Mouse (Mus musculus): Measurements from ENCODE around the gene Susd1.
A peak's percentile ranks its signal among the peaks of the same experiment; 100 is the strongest.

Gene Susd1

GRCm38 (mm10) chr4:59437990-59438854, at the start of gene Susd1:
Gene Susd1 (minus strand): TSS chr4:59438633.
- peak; percentile 76 for DNase-seq (ENCODE audit: low read depth)

- no peak for DNase-seq (ENCODE audit: low read depth)
Observed at GRCm38 (mm10) chr4:59471306-59471705, 32.9 kb upstream of the Susd1 start.

- DNase-seq (ENCODE audit: low read depth), result no peak
Observed at GRCm38 (mm10) chr4:59465449-59465848, 27.0 kb upstream of the Susd1 start.

- no peak for DNase-seq (ENCODE audit: low read depth)
Observed at GRCm38 (mm10) chr4:59464661-59465060, 26.2 kb upstream of the Susd1 start.

GRCm38 (mm10) chr4:59462494-59462893, 24.1 kb upstream of the Susd1 start:
- DNase-seq (ENCODE audit: low read depth), result no peak

- no peak for DNase-seq (ENCODE audit: low read depth)
Observed at GRCm38 (mm10) chr4:59461116-59461727, 22.8 kb upstream of the Susd1 start.

GRCm38 (mm10) chr4:59459216-59459955, 21.0 kb upstream of the Susd1 start:
- no peak for DNase-seq (ENCODE audit: low read depth)

GRCm38 (mm10) chr4:59457941-59458340, 19.5 kb upstream of the Susd1 start:
- DNase-seq (ENCODE audit: low read depth), result peak; percentile 85

GRCm38 (mm10) chr4:59457091-59457490, 18.7 kb upstream of the Susd1 start:
- no peak for DNase-seq (ENCODE audit: low read depth)

GRCm38 (mm10) chr4:59455465-59455864, 17.0 kb upstream of the Susd1 start:
- peak; percentile 49 for DNase-seq (ENCODE audit: low read depth)

- peak; percentile 75 for DNase-seq (ENCODE audit: low read depth)
Observed at GRCm38 (mm10) chr4:59454046-59454445, 15.6 kb upstream of the Susd1 start.

GRCm38 (mm10) chr4:59452503-59452933, 14.1 kb upstream of the Susd1 start:
- peak; percentile 77 for DNase-seq (ENCODE audit: low read depth)

GRCm38 (mm10) chr4:59450906-59451305, 12.5 kb upstream of the Susd1 start:
- DNase-seq (ENCODE audit: low read depth), result no peak

GRCm38 (mm10) chr4:59450234-59450854, 11.9 kb upstream of the Susd1 start:
- peak; percentile 61 for DNase-seq (ENCODE audit: low read depth)

- no peak for DNase-seq (ENCODE audit: low read depth)
Observed at GRCm38 (mm10) chr4:59447296-59447695, 8.9 kb upstream of the Susd1 start.

- DNase-seq (ENCODE audit: low read depth), result peak; percentile 97
Observed at GRCm38 (mm10) chr4:59445516-59445915, 7.1 kb upstream of the Susd1 start.

GRCm38 (mm10) chr4:59444994-59445393, 6.6 kb upstream of the Susd1 start:
- DNase-seq (ENCODE audit: low read depth), result no peak

- DNase-seq (ENCODE audit: low read depth), result peak; percentile 31
Observed at GRCm38 (mm10) chr4:59444085-59444484, 5.7 kb upstream of the Susd1 start.

GRCm38 (mm10) chr4:59441265-59441664, 2.8 kb upstream of the Susd1 start:
- peak; percentile 74 for DNase-seq (ENCODE audit: low read depth)

GRCm38 (mm10) chr4:59439960-59440359, 1.5 kb upstream of the Susd1 start:
- DNase-seq (ENCODE audit: low read depth), result peak; percentile 98

- DNase-seq (ENCODE audit: low read depth), result peak; percentile 82
Observed at GRCm38 (mm10) chr4:59439041-59439440, 608 bp upstream of the Susd1 start.

- DNase-seq (ENCODE audit: low read depth), result peak; percentile 84
Observed at GRCm38 (mm10) chr4:59435951-59436350, 2.5 kb downstream of the Susd1 start.
